Mouse (Mus musculus) lung, adult 2 months (tissue): ENCODE measurements at regions not wholly inside any gene's neighbourhood (a gene's known extent, or its start where the extent isn't known, plus 50 kb on each side); places are given as distances from the start of the nearest gene placed in this dataset.
A peak's percentile ranks its signal among the peaks of the same experiment; 100 is the strongest.
"Not testable (repeated sequence)": the region's sequence is repeated elsewhere in the genome, so short reads cannot be mapped to it uniquely, and the experiment has no call there.

ENCODE experiments used
- DNase-seq: peaks from one replicate; pipeline ENCODE4 v3.0.0; 2022
- H3K4me1 ChIP-seq: fragments of 200-500 bp; 2 replicates; pipeline ENCODE4 v1.6.1; 2011; ENCODE audit warnings: low read length; ENCODE audit not compliant: control insufficient read depth, insufficient read depth
- H3K4me3 ChIP-seq: fragments of 200-500 bp; replicated peaks from 2 replicates; pipeline ENCODE3; 2011; ENCODE audit warnings: low read depth, mild to moderate bottlenecking, control low read depth, low read length; ENCODE audit errors: extremely low read depth
- CTCF ChIP-seq: fragments of 200-500 bp; IDR thresholded peaks from 2 replicates; pipeline ENCODE4 v1.5.1; 2011; ENCODE audit warnings: mild to moderate bottlenecking, low read length, control low read depth; ENCODE audit not compliant: insufficient read depth
- POLR2A ChIP-seq: fragments of 200-500 bp; IDR thresholded peaks from 2 replicates; pipeline ENCODE4 v1.6.1; 2011; ENCODE audit warnings: low read depth, mild to moderate bottlenecking, control low read depth, low read length, borderline replicate concordance; ENCODE audit errors: extremely low read depth
- WGBS: fragments of 180-500 bp; shearing (Covaris S2); methylation state at CpG from one replicate; pipeline ENCODE4 v1.1.7; 2018; 5-methylcytosine and 5-hydroxymethylcytosine counted together

DNA sequence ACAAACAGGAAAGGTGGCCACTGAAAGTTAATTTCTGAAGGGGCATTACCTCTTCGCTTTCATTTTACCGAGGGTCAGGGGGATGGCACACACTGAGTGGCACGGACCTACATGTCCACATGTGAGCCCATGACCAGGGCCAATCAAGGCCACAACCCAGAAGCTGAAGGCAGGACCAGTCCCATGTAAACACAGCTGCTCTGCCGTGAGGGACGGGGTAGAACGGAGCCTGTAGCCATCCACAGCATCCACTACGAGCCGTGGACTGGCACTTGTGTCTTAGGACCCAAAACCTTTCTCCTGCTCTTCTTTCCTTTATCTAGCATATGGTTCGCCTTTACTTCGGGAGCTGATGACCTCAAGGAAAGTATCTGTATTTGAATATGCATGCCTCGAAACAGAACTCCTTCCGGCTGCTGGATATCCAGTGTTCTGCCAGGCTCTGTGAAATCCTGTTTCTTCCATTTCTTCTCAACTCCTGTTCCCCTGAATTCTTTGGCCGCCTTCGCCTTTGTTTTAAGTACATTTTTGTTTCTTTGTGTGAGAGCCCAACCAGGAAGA, 101.9 kb upstream of the Klf3 start:
- Histone ChIP-seq H3K4me3 (peak overlapping the region; percentile 22), H3K4me1 (peaks cover 21% of the 10 kb centered on the region)
- WGBS = 27% methylated on average over 14 of the region's 14 CpGs
- no peak for TF ChIP-seq POLR2A
- TF ChIP-seq CTCF = no peak
- DNase-seq = peak; percentile 46

- WGBS = 3% methylated on average over 7 of the region's 7 CpGs
- Histone ChIP-seq H3K4me1 (peaks cover 21% of the 10 kb centered on the region), H3K4me3 (peak overlapping the region; percentile 4)
- TF ChIP-seq POLR2A (peak; percentile 52; the same call in 1 of the 2 replicates), CTCF (no peak)
- DNase-seq = peak; percentile 77
Observed at GRCm38 (mm10) chr5:64701780-64702231, 101.4 kb upstream of the Klf3 start.

DNA sequence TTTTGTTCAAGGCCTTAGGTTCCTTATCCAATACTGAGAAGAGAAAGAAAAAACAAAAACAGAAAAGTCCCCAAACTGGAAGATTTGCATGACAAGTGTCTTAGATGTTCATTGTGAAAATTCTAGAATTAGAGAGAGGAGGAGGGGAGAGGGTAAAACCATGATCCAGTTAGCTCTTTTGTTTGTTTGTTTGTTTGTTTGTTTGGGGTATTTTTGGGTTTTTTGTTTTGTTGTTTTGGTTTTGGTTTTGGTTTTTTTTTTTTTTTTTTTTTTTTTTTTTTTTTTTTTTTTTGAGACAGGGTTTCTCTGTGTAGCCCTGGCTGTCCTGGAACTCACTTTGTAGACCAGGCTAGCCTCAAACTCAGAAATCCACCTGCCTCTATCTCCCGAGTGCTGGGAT, 100.8 kb upstream of the Klf3 start:
- peaks cover 21% of the 10 kb centered on the region for H3K4me1 ChIP-seq
- WGBS = 41% methylated on average over 1 of the region's 1 CpGs
- not testable (repeated sequence) for DNase-seq, H3K4me3 ChIP-seq

DNA sequence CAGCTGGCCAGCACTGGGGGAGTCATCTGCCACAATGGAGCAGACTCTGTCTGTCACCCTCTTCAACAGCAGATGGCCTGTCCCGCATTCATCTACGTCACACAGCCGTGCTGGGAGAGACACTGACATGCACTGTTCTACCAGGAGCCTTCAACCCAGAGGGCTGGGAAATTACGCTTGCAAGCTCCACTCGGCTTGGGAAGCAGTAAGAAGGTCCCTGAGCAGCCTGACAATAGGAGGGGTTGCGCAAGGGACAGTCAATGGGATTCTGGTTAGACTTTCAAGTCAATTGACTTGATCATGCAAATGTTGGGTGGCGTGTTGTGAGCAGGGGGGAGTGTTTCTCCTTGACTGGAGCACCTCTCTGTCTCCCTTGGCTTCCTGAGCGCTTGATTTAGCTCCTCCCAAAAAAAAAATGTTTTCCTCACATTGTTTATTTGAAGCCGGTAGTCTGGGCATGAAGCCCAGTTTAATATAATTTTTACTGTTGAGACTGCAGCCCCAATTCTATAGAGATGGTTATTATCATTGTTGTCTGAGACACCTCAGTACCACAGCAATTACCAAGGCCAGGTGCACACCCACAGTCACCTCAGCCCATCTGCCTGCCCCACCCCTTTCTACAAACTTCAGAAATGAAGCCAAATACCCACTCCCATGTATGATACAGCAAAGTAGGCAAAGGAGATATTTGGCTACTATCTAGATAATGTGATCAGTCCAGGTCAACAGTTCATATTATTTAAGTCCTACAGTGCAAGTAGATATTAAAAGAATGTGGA, 99.9 kb upstream of the Klf3 start:
- WGBS = 26% methylated on average over 9 of the region's 9 CpGs
- TF ChIP-seq CTCF (no peak), POLR2A (no peak)
- Histone ChIP-seq H3K4me3 (no peak overlapping the region), H3K4me1 (peaks cover 21% of the 10 kb centered on the region)
- peak; percentile 50 for DNase-seq

DNA sequence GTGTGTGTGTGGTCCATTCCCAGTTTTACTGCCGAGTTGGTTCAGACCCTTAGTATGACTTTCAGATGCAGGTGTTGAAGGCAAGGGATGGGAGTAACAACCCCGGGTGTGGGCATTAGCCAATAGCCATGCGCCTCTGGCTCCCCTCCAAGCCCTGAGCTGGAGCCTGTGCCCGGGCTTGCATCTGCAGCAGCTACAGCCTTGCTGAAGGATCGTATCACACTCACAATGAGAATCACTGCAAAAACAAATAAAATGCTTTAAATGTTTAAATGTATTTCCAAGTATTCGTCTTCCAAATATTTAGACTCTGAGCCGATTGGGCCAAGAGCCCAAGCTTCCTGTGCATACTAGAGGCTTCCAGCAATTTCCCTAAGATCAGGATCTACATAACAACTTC, 99.0 kb upstream of the Klf3 start:
- H3K4me3 ChIP-seq = no peak overlapping the region
- TF ChIP-seq CTCF (no peak), POLR2A (no peak)
- peak; percentile 68 for DNase-seq
- peaks cover 21% of the 10 kb centered on the region for H3K4me1 ChIP-seq
- WGBS = 8% methylated on average over 7 of the region's 7 CpGs

- no peak for DNase-seq
- H3K4me3 ChIP-seq = no peak overlapping the region
- H3K4me1 ChIP-seq = peaks cover 17% of the 10 kb centered on the region
- WGBS = 77% methylated on average over 3 of the region's 3 CpGs
- TF ChIP-seq CTCF = no peak
- TF ChIP-seq POLR2A = no peak
Observed at GRCm38 (mm10) chr5:64706586-64706985, 96.6 kb upstream of the Klf3 start.

DNA sequence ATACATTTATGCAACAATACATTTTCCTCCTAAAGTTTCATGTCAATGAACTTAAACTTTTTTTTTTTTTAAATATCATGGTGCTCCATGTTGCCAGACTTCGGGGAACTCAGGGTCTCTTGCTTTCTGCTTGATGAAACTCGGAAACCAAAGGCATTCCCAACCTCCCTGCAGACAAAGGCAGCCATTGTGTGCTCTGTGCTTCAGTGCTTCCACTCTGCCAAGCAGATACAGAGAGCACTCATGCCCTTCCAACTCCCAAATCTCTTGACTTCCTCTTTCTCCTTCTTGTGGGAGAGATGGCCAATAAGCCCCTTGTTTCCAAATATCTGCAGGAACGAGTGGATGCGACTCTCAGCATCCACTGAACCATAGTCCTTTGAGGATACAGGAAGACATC, 94.0 kb upstream of the Klf3 start:
- TF ChIP-seq CTCF (no peak), POLR2A (no peak)
- H3K4me1 ChIP-seq = peaks cover 2% of the 10 kb centered on the region; the same call in 1 of the 2 replicates
- 69% methylated on average over 4 of the region's 4 CpGs for WGBS
- DNase-seq = no peak
- no peak overlapping the region for H3K4me3 ChIP-seq

DNA sequence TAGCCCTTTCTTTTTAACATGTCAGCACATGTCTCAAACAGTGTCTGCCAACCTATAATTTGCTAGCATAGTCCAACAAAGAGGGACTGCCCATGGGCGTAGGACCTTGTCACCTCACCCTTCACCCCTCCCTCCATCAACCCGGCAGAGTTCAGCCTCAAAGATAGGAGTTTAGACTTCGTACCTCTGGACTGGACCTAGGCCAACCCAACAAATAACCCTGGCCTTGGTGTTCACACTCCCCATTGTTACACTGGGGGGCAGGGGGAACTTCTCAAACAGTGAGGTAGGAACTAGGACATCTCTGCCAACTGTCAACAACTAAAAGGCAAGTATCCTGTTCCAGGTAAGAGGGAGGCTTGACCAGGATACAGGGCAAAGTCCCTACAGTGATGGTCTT, 93.0 kb upstream of the Klf3 start:
- TF ChIP-seq CTCF = no peak
- Histone ChIP-seq H3K4me3 (no peak overlapping the region), H3K4me1 (no peaks in the 10 kb centered on the region)
- WGBS = 49% methylated on average over 3 of the region's 3 CpGs
- no peak for DNase-seq

DNA sequence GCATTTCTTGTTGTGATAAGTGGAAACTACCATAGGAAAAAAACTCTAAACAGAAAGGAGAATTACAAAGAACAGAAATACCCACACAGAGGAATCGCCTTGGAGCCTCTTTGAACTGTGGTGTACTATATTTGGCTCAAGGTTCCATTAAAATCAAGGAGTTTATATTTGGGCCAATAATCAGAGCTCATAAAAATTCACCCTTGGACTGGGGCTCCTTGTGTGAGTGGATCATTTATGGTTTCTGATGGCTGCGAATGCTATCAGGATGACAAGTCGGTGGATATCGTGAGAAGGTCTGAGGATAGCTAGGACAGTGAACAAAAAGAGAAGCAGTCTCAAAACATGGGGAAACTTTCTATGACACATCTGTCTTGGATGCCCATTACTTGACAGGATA, 92.2 kb upstream of the Klf3 start:
- TF ChIP-seq POLR2A (no peak), CTCF (no peak)
- WGBS = 90% methylated on average over 4 of the region's 4 CpGs
- Histone ChIP-seq H3K4me3 (no peak overlapping the region), H3K4me1 (no peaks in the 10 kb centered on the region)
- no peak for DNase-seq

DNA sequence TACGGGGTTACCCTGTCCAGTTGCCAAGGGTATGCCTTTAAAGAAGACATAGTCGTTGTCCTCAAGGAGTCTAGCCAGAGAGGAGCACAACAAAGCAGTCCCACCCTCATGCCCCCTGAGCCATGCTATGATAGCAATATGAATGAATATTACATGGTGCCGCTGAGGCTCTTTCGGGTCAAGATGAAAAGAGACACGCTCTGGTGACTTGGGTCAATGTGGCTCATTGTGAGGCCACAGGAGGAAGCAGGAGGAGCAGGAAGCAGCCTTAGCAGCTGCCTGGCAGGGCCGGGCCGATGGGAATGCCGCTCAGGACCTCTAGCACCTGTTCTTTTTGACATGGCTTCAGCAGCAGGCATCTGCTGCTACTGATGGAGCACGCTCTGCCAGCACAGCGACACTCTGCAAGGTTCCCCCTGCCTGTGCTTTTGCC, 89.0 kb upstream of the Klf3 start:
- TF ChIP-seq CTCF = no peak
- Histone ChIP-seq H3K4me3 (no peak overlapping the region), H3K4me1 (no peaks in the 10 kb centered on the region; the same call in 1 of the 2 replicates)
- 64% methylated on average over 10 of the region's 10 CpGs for WGBS
- no peak for DNase-seq
